Mouse (Mus musculus): ENCODE measurements around the gene Rcor3. TPM values are rescaled to one million over a fixed set of nuclear protein-coding genes. Genes with fewer than 3 reads are reported as not detected.

The Rcor3 gene
- 20.7 and 37.6 TPM in 2 replicates for polyA plus RNA-seq (2012; rRNA removed)

DNA sequence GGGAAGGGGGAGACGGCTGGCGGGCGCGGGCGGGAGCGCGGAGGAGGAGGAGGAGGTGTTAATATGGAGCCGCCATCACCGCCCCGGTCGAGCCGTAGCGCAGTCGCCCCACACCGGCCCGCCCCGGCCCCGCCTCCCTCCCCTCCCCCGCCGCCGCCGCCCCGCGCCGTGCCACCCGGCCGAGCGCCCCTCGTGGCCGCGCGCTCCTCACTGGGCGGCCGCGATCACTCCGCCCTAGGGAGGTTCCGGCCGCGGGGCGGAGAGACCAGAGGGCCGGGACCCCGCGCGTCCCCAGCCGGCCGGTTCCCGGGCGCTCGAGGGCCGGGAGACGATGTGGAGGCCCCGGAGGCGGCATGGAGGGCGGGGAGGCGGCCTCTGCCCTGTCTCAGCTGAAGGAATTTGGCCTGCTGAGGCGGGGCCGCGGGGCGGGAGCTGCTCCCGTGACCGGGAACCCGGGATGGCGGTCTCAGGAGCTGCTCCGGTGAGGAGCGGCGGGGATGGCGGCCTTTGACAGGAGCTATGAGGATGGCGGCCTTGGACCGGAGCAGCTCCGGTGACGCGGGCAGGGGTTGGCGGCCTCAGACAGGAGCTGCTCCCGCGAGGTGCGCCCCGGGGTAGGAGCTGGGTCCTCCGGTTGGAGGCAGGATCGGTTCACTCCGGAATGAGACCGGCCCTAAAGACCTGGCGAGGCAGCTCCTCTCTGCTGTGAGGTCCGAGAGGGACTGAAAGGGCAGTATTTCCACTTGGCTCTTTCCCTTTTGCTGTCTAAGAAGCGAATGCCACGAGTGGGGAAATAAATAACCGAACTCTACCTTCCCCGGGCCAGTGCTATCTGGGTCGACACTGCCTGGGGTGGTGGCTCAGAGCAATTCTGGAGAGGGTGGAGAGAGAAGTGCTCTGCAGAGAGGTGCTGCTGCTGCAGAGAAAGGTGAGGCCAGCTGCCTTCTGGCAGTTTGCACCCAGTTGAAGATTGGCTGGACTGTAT is at the start of gene Rcor3:
Rcor3 (minus strand) TSS at position 137 of the 985 bp plus-strand sequence.

DNA sequence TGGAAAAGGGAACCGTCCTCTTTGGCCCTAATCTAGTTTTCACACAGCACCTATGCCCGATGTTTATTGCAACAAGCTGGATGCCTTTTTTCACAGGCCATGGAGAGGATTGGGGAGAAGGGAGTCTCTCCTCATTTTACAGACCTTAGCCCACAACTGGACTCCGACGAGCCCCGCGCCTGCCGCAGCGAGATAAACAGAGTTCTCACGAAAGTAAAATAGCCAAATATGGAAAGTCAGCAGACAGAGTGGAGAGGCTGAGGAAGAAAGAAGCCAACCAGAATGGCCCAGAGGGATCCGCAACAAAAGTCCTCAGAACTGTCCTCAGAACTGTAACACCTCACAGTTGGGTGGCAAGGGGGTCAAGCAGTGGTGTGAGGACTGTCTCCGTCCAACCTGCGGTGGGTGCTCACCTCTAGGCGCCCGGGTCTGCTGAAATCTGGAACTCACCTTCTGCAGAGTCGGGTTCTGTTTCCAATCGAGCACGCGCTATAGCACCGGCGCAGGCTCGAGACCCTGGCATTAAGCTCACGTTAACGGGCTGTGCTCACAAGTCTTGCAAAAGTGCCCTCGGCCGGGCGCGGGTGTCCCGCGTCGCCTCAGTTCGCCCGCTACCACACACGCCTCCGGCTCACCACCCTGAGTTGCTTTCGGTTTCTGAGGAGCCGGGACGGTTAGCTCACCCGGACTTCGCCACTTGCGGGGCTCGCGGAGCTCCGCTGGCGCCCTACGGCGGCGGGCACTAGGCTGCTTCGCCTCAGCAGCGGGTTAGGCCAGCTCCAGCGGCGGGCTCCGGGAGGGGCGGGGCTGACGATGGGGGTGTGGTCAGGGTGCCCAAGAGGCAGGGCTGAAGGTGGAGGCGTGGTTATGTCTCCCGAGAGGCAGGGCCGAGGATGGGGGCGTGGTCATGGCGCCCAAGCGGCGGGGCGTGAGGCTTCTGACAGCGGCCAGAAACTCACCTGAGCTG is 45.8 kb downstream of the Rcor3 start, which contains the start of gene Traf5:
Traf5 (minus strand) TSS at position 754 of the 967 bp plus-strand sequence.

Other genes with a start within 250 kb of the Rcor3 start
- 7.9 and 9.4 TPM in 2 replicates for gene Slc30a1, start 231.3 kb downstream of the Rcor3 start, polyA plus RNA-seq (2012; rRNA removed)
- gene Rd3, start 160.7 kb downstream of the Rcor3 start, polyA plus RNA-seq (2012; rRNA removed): 1.1 and 1.4 TPM in 2 replicates
- 6.7 and 9.4 TPM in 2 replicates for gene Traf5, start 45.5 kb downstream of the Rcor3 start, polyA plus RNA-seq (2012; rRNA removed)
- gene Kcnh1, start 52.7 kb upstream of the Rcor3 start, polyA plus RNA-seq (2012; rRNA removed): 0.49 and 0.50 TPM in 2 replicates